In the genomic region with DNA sequence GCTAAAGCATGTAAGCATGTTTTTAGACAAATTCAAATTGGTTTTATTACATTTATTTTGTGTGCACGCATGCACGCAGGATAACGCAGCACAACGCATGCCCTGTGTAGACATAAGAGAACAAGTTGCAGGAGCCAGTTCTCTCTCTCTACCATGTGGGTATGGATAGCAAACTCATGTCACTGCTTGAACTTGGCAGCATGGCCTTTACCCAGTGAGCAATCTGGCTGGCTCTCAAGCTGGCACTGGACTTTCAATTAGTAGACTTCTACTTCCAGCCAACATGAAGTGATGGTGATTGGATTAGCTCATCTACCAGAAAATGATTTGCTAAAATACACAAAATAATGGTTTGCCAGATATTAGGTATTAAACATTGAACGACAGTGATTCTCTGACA, we compare ENCODE assay signal across 12 mouse cellular contexts. TPM values are rescaled to one million over a fixed set of nuclear protein-coding genes. Genes with fewer than 3 reads are reported as not detected.
DNase-seq lines count a peak whose midpoint lies in the region; ATAC-seq and TF ChIP-seq lines count a peak whose summit lies in the region.
"Had no signal": no experiment of that assay in that cellular context is flagged by ENCODE, and none has a peak within 500 bp of the region (broad histone marks: within the 10 kb centered on the region; RNA-seq: fewer than 3 reads in every experiment).

No protein-coding gene starts in this region.

- no peak overlapping the region for H3K4me2 ChIP-seq in hindbrain, postnatal 0 days (ENCODE audit: low read depth, low read length)
- no peak overlapping the region for H3K4me2 ChIP-seq in hindbrain, embryonic 11.5 days (replicated peaks; ENCODE audit: low read depth, low read length)
- H3K4me2 ChIP-seq: hindbrain, embryonic 14.5 days; lung, embryonic 14.5 days had no signal

- H3K27ac ChIP-seq in hindbrain, postnatal 0 days, result no peak overlapping the region
- H3K27ac ChIP-seq in hindbrain, embryonic 11.5 days (ENCODE audit: low read depth, low read length), result no peak overlapping the region
- H3K27ac ChIP-seq: hindbrain, embryonic 14.5 days; limb, embryonic 10.5 days had no signal

- no peaks in the 10 kb centered on the region for H3K9me3 ChIP-seq in hindbrain, postnatal 0 days (ENCODE audit: low read length)
- no peaks in the 10 kb centered on the region for H3K9me3 ChIP-seq in hindbrain, embryonic 11.5 days (ENCODE audit: control insufficient read depth, low read length)
- H3K9me3 ChIP-seq: limb, embryonic 10.5 days had no signal

- no peaks in the 10 kb centered on the region for H3K27me3 ChIP-seq in hindbrain, postnatal 0 days (ENCODE audit: insufficient read depth, low read length)
- no peaks in the 10 kb centered on the region for H3K27me3 ChIP-seq in hindbrain, embryonic 11.5 days (ENCODE audit: control insufficient read depth, insufficient read depth, low read length)

- H3K9ac ChIP-seq in hindbrain, postnatal 0 days (replicated peaks; ENCODE audit: low read length), result no peak overlapping the region
- no peak overlapping the region for H3K9ac ChIP-seq in hindbrain, embryonic 11.5 days (ENCODE audit: low read depth, low read length)
- H3K9ac ChIP-seq: hindbrain, embryonic 14.5 days; lung, embryonic 14.5 days had no signal

- no peak overlapping the region for H3K4me3 ChIP-seq in hindbrain, postnatal 0 days (ENCODE audit: low read length)
- H3K4me3 ChIP-seq in hindbrain, embryonic 11.5 days (ENCODE audit: low read depth, low read length), result no peak overlapping the region
- H3K4me3 ChIP-seq: limb, embryonic 10.5 days had no signal

- no peak for TF ChIP-seq POLR2A in brain, embryonic 14.5 days (IDR thresholded peaks at IDR 0.05; ENCODE audit: borderline replicate concordance, extremely low read depth, insufficient read depth, insufficient read length, poor library complexity, severe bottlenecking)

- no peak for TF ChIP-seq CTCF in hindbrain, postnatal 0 days (IDR thresholded peaks at IDR 0.05; ENCODE audit: low read depth)
- no peak for TF ChIP-seq CTCF in brain, embryonic 14.5 days (IDR thresholded peaks at IDR 0.05; ENCODE audit: borderline replicate concordance, extremely low read depth, insufficient read depth, insufficient read length)

- H3K4me1 ChIP-seq in hindbrain, postnatal 0 days (ENCODE audit: insufficient read depth, low read length), result no peaks in the 10 kb centered on the region
- no peaks in the 10 kb centered on the region for H3K4me1 ChIP-seq in hindbrain, embryonic 11.5 days (replicated peaks; ENCODE audit: control insufficient read depth, insufficient read depth, low read length)
- H3K4me1 ChIP-seq: limb, embryonic 10.5 days had no signal

- H3K36me3 ChIP-seq in hindbrain, postnatal 0 days (ENCODE audit: insufficient read depth, low read length), result peaks cover 20% of the 10 kb centered on the region; the same call in 1 of the 2 replicates
- peaks cover 3% of the 10 kb centered on the region; the same call in 1 of the 2 replicates for H3K36me3 ChIP-seq in hindbrain, embryonic 11.5 days (ENCODE audit: control insufficient read depth, insufficient read depth, low read length)

- peak; percentile 74 for DNase-seq in hindbrain, postnatal 0 days (ENCODE audit: low spot score)
- no peak for DNase-seq in hindbrain, embryonic 11.5 days (ENCODE audit: low spot score)
- peak; percentile 34 for DNase-seq in adrenal gland, postnatal 14 days
- DNase-seq in brain, embryonic 14.5 days (ENCODE audit: low read depth), result peak; percentile 46
- peak; percentile 67 for DNase-seq in fat pad, adult 2 months (ENCODE audit: extremely low read depth, low read depth, low spot score)
- no peak for DNase-seq in thymus, postnatal 25 days
- DNase-seq in right cerebral cortex, adult 2 months (ENCODE audit: low spot score in 2 of 2), result no peak
- DNase-seq: kidney, postnatal 4 days; lung, embryonic 14.5 days; retina, postnatal 1 day had no signal

- ATAC-seq in hindbrain, postnatal 0 days, result peak; percentile 70; the same call in 1 of the 2 replicates
- no peak for ATAC-seq in hindbrain, embryonic 11.5 days (ENCODE audit: low FRiP score)

- WGBS in hindbrain, postnatal 0 days, result 79% methylated on average over 5 of the region's 5 CpGs
- WGBS in hindbrain, embryonic 11.5 days, result 95% methylated on average over 5 of the region's 5 CpGs

RNA-seq across cellular contexts. Expression of a gene that starts 21.6 kb away (rescaled TPM):
- 7.1 and 8.5 TPM in 2 replicates for total RNA-seq in hindbrain, postnatal 0 days (2014; rRNA removed)
- polyA plus RNA-seq in hindbrain, postnatal 0 days (2015; fragmentation: Nextera tagmentation; extraction: Ambion mirVana), result 15.3 and 15.8 TPM in 2 replicates
- 25.8 and 25.9 TPM in 2 replicates for polyA plus RNA-seq in hindbrain, embryonic 11.5 days (2014; fragmentation: Nextera tagmentation; extraction: Ambion mirVana)
- 85.7 and 90.8 TPM in 2 replicates for total RNA-seq in adrenal gland, postnatal 14 days (2021)
- polyA plus RNA-seq in brain, embryonic 14.5 days (2012; rRNA removed), result 18.6 and 20.2 TPM in 2 replicates

RNA-seq across cellular contexts. Expression of a gene that starts 35.0 kb away (rescaled TPM):
- 23.4 and 33.0 TPM in 2 replicates for total RNA-seq in hindbrain, postnatal 0 days (2014; rRNA removed)
- 114 and 123 TPM in 2 replicates for polyA plus RNA-seq in hindbrain, postnatal 0 days (2015; fragmentation: Nextera tagmentation; extraction: Ambion mirVana)
- polyA plus RNA-seq in hindbrain, embryonic 11.5 days (2014; fragmentation: Nextera tagmentation; extraction: Ambion mirVana), result 73.1 and 76.9 TPM in 2 replicates
- 81.3 and 90.8 TPM in 2 replicates for total RNA-seq in adrenal gland, postnatal 14 days (2021)
- 66.8 and 72.1 TPM in 2 replicates for polyA plus RNA-seq in brain, embryonic 14.5 days (2012; rRNA removed)

RNA-seq across cellular contexts. Expression of a gene that starts 40.6 kb away (rescaled TPM):
- total RNA-seq in hindbrain, postnatal 0 days (2014; rRNA removed), result 12.1 and 13.3 TPM in 2 replicates
- 7.6 and 8.6 TPM in 2 replicates for polyA plus RNA-seq in hindbrain, postnatal 0 days (2015; fragmentation: Nextera tagmentation; extraction: Ambion mirVana)
- 1.2 and 2.1 TPM in 2 replicates for polyA plus RNA-seq in hindbrain, embryonic 11.5 days (2014; fragmentation: Nextera tagmentation; extraction: Ambion mirVana)
- 2.7 and 3.4 TPM in 2 replicates for total RNA-seq in adrenal gland, postnatal 14 days (2021)
- 3.0 and 3.8 TPM in 2 replicates for polyA plus RNA-seq in brain, embryonic 14.5 days (2012; rRNA removed)

Comparison
In these comparisons a context has a peak if more than half of its experiments do, and no peak if none do; other contexts are left out.
1. DNase-seq: peak in hindbrain, postnatal 0 days (single experiment), adrenal gland, postnatal 14 days (single experiment), brain, embryonic 14.5 days (single experiment) and fat pad, adult 2 months (single experiment); none in hindbrain, embryonic 11.5 days (single experiment), thymus, postnatal 25 days (single experiment) and right cerebral cortex, adult 2 months (0 of 2).